Mouse (Mus musculus) bone marrow, adult 2 months (tissue): ENCODE results near the gene Rps24.

Experiments used
- CTCF ChIP-seq: fragments of 200-500 bp; IDR thresholded peaks from 2 replicates; pipeline ENCODE4 v1.5.1; 2011; ENCODE audit warnings: low read length, control low read depth; ENCODE audit not compliant: control insufficient read depth, insufficient read depth
- POLR2A ChIP-seq: fragments of 200-500 bp; IDR thresholded peaks from 2 replicates; pipeline ENCODE4 v1.6.1; 2011; ENCODE audit warnings: low read depth, mild to moderate bottlenecking, control low read depth, low read length, borderline replicate concordance; ENCODE audit not compliant: control insufficient read depth

GRCm38 (mm10) chr14:24512527-24513161 lies 25.7 kb downstream of the Rps24 start:
- no peak for TF ChIP-seq CTCF
- no peak for TF ChIP-seq POLR2A
